Mouse (Mus musculus) brain, embryonic 14.5 days (tissue): ENCODE results near the gene Dhx37. TPM values are rescaled to one million over a fixed set of nuclear protein-coding genes. Genes with fewer than 3 reads are reported as not detected.
"Not testable (repeated sequence)": the region's sequence is repeated elsewhere in the genome, so short reads cannot be mapped to it uniquely, and the experiment has no call there.

Experiments used
- DNase-seq: peaks from one replicate; pipeline ENCODE4 v3.0.0-alpha.2; 2011; ENCODE audit warnings: low read depth
- CTCF ChIP-seq: fragments of 200-500 bp; IDR thresholded peaks from 2 replicates; pipeline ENCODE4 v1.5.1; 2012; ENCODE audit warnings: inconsistent platforms, mild to moderate bottlenecking, moderate library complexity, borderline replicate concordance; ENCODE audit not compliant: insufficient read depth, insufficient read length; ENCODE audit errors: extremely low read depth
- POLR2A ChIP-seq: fragments of 200-500 bp; IDR thresholded peaks from 2 replicates; pipeline ENCODE4 v1.6.1; 2012; ENCODE audit warnings: mild to moderate bottlenecking, inconsistent platforms, borderline replicate concordance; ENCODE audit not compliant: poor library complexity, insufficient read depth, insufficient read length, severe bottlenecking; ENCODE audit errors: extremely low read depth
- polyA plus RNA-seq: library from polyadenylated mRNA; depleted of rRNA; stranded (reverse); fragments of >200 nt; gene quantifications from 2 replicates; pipeline ENCODE4 v1.2.3, GENCODE M21; 2012

The Dhx37 gene
- polyA plus RNA-seq, 1 experiment: 31.5 TPM

DNA sequence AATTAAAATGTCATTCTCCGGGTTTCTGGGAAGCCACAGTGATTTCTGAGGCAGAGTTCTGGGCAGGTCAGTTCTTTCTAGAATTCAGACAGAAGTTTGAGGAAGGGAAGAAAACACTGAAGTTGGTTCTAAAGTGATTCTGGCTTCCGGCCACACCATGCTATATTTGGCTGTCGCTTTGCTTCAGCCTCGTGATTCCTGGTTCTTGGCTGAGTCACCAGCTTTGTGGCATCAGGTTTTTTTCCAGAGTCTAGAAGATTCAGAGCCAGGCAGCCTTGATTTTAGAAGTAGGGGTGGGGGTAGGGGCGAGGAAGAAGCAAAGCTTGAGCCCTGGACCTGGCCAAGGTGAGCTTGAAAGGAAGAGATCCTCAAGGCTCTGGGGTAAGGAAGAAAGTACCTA, 42.3 kb downstream of the Dhx37 start:
- TF ChIP-seq POLR2A (no peak), CTCF (no peak)
- DNase-seq: peak; percentile 67

DNA sequence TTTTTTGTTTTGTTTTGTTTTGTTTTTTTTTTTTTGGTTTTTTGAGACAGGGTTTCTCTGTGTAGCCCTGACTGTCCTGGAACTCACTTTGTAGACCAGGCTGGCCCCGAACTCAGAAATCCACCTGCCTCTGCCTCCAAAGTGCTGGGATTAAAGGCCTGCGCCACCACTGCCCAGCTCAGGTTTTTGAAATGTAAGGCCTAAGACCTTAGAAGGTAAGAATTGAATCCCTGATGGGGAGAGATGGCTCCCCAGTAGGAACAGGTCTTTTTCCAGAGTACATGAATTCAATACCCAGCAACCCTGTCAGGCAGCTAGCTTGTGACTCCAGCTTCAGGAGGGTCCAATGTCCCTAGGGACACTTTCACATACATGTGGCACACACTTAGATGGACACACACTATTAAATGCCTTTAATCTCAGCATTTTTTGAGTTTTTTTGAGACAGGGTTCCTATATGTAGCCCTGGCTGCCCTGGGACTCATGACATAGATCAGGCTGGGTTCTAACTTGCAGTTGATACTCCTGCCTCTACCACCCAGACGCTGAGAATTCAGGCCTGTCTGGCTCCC, 42.9 kb downstream of the Dhx37 start:
- TF ChIP-seq CTCF (no peak), POLR2A (no peak)
- no peak for DNase-seq

DNA sequence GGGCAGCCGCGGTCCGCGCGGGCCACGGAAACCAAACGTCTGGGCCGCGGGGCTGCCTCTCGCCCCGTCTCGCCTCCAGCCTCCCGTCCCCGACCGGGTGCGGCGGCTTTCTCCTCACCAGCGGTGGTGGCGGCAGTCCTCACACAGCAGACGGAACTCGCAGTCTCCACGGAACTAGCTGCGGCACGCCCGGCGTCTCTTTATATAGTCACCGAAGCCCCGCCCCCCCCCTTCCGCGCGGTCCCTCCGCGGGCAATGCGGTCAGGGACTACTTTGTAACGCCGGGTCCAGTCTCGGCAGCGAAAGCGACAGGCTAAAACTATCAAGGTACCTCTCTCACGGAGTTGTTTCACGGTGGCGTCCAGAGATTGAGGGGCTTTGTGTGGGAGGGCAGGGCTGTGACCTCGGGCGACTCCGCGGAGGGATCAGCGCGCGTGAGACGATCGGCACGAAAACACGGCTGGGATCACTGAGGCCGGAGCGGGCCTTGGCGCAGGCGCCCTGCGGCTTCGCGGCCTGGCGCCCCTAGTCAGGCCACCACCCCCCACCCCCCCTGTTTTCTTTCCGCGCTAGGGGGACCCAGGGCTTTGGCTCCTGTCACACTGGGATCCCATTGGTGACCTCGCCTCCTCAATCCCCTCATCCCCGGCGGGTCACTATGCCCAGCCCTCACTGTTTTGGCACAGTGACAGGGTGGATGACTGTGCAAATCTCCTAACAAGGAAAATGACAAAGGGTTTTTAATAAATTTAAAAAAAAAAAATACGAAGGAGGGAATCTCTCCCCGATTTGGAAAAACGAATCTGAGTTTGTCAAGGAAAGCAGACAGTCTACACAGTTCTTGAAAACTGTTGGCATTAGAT, 44.1 kb downstream of the Dhx37 start, which contains the start of gene Ubc:
TSS of gene Ubc (minus strand) at position 624 of the 863 bp plus-strand sequence.
- DNase-seq: peak; percentile 96
- TF ChIP-seq CTCF (no peak), POLR2A (peak; percentile 98)

DNA sequence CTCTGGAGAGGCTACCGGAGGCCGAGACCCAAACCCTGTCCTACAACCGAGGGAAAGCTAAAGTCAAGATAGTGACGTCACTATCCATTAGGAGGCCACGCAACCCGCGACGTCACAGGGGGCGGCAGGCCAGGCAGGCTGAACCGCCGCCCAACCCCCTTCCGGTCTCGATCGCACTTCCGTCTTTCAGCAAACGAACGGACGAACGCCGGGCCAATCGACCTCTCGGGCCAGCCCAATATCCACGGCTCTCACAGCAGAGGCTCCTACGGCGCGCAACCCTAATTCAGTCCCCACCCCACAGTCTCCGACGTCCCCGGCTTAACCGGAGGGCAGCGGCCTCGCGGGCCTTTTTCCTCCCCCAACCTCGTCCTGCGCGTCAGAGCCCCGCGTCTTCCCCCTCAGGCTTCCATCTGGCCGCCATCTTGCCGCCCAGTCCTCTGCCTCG, 44.8 kb downstream of the Dhx37 start, which contains the start of gene Gm10382:
TSS of gene Gm10382 (plus strand) at position 192 of the 448 bp plus-strand sequence.
- DNase-seq: peak; percentile 80
- TF ChIP-seq POLR2A (no peak), CTCF (no peak)

DNA sequence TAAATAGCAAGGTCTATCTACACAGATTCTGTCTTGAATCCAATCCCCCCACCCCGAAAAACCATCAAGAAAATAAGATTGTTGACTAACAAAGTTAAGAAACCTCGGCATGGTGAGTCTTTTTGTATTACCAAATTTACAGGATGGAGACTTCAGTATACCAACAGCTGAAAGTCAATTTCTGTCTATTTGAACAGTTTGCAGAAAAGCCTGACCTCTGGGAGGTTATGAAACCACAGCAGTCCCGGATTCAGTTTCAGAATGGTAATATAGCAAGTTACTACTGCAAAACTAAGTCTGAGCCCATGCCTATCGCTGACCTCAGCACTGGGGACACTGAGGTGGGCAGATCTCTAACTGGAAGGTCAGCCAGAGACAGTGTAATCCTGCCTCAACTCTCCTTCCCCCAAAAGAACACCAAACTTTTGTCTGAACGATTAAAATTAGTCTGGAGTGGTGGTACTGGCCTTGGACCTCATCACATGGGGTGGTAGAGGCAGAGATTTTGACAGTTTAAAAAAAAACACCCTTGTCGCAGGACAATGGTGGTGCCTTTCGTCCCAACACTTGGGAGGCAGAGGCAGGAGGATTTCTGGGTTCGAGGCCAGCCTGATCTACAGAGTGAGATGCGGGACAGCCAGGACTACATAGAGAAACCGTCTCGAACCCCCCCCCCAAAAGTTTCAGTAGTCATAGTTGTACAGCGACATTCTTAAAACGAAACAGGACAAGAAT, 45.4 kb downstream of the Dhx37 start:
- TF ChIP-seq POLR2A (no peak), CTCF (no peak)
- DNase-seq: no peak

DNA sequence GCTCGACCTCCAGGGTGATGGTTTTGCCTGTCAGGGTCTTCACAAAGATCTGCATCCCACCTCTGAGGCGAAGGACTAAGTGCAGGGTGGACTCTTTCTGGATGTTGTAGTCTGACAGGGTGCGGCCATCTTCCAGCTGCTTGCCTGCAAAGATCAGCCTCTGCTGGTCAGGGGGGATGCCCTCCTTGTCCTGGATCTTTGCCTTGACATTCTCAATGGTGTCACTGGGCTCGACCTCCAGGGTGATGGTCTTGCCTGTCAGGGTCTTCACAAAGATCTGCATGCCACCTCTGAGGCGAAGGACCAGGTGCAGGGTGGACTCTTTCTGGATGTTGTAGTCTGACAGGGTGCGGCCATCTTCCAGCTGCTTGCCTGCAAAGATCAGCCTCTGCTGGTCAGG, 46.6 kb downstream of the Dhx37 start:
- not testable (repeated sequence) for DNase-seq

DNA sequence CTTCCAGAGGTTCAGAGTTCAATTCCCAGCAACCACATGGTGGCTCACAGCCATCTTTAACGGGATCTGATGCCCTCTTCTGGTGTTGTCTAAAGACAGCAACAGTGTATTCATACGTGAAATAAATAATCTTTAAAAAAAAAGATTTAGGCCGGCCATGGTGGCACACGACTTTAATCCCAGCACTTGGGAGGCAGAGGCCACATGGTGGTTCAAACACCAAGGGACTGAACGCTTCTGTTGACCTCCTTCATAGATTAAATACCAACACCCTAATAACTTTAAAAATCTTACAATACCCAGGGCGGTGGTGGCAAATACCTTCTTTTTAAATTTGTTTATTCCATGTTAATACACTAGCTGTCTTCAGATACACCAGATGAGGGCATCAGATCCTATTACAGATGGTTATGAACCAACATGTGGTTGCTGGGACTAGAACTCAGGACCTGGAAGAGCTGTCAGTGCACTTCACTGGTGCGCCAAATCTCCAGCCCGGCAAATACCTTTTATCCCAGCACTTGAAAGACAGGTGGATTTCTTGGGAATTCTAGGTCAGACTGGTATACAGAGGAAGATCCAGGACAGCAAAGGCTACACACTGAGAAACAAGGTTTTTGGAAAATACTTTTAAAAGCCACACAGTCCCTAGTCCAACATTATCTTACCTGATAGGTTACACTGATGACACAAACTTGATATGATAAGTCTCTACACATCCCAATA, 48.5 kb downstream of the Dhx37 start:
- DNase-seq: no peak
- no peak for TF ChIP-seq CTCF
- TF ChIP-seq POLR2A: no peak

DNA sequence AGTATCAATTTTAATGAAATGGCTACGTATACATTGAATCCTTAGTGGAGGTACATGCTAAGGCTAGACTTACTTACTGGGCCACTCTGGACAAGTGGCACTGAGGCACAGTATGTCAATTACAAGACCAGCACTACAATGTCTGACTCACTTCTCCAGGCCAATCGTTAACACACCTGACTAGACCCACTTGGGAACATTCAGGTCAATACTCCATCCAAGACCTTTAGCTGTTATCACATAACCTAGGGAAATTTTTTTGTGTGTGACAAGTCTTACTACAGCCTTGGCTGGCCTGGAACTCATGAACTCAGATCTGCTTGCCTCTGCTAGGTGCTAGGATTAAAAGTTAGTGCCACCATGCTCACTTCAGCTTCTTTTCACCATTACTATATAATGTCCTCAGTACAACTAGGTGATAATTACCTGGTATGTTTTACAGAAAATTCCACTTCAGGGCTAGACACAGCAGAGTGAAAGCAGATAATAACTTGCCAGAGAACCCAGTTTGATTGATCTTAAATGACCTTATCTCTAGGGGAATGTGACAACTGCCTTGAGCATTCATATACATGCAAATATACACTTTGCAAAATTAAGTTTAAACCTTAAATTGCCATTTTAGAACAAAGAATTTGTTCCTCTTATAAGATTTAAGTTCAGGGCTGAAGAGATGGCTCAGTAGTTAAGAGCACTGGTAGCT, 49.3 kb downstream of the Dhx37 start:
- DNase-seq: no peak
- TF ChIP-seq POLR2A (no peak), CTCF (no peak)

DNA sequence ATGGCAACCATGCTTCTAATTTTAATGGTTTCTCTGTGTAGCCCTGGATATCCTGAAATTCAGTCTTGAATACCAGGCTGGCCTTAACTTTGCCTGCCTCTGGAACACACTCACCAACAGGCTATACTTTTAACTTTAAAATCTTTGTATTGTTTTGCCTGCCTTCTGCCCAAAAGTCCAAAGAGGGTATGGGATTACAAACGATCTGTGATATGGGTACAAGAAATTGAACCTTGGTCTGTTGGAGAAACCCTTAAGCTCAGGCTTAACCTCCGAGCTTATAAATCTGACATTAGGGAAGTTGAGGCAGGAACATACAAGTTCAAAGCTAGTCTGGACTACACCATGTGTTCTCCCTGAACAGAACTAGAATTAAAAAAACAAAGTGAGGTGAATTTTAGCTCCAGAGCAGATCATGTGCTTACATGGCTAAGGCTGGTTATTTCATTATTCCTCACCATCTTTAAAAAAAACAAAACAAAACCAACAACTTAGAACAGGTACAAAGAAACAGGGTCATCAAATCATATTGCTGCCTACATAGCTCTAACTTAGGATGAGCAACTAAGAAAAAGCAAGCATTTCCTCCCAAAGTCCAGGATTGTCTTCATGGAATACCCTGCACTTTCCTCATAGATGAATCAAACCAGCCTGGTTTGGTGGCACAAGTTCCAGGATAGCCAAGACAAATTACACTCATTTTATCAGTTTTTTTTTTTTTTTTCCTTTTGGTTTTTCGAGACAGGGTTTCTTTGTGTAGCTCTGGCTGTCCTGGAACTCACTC, 50.1 kb downstream of the Dhx37 start:
- DNase-seq: no peak
- TF ChIP-seq CTCF (no peak), POLR2A (no peak)
